ENCODE assay signal across 8 mouse cellular contexts in genomic region chr8:45885775-45886174, GRCm38 (mm10). TPM values are rescaled to one million over a fixed set of nuclear protein-coding genes. Genes with fewer than 3 reads are reported as not detected.
DNase-seq lines count a peak whose midpoint lies in the region; ATAC-seq and TF ChIP-seq lines count a peak whose summit lies in the region.

No protein-coding gene starts in this region.

- WGBS in kidney, embryonic 15.5 days = 35% methylated on average over 2 of the region's 2 CpGs
- WGBS in kidney, adult 2 months = 43% methylated on average over 2 of the region's 2 CpGs
- 45% methylated on average over 2 of the region's 2 CpGs for WGBS in forebrain, embryonic 14.5 days
- 30% methylated on average over 2 of the region's 2 CpGs for WGBS in limb, embryonic 12.5 days
- 49% methylated on average over 2 of the region's 2 CpGs for WGBS in neural tube, embryonic 14.5 days

- peaks cover 14% of the 10 kb centered on the region for H3K4me1 ChIP-seq in kidney, embryonic 15.5 days
- 0 out of 2 replicates have a peak, but pooled peaks cover 3% of the 10 kb centered on the region for H3K4me1 ChIP-seq in kidney, adult 2 months (ENCODE audit: control insufficient read depth, insufficient read depth, low read length)
- H3K4me1 ChIP-seq in forebrain, embryonic 14.5 days (ENCODE audit: control insufficient read depth, insufficient read depth, low read length) = peaks cover 9% of the 10 kb centered on the region
- peaks cover 19% of the 10 kb centered on the region for H3K4me1 ChIP-seq in limb, embryonic 12.5 days (replicated peaks)
- peaks cover 15% of the 10 kb centered on the region for H3K4me1 ChIP-seq in neural tube, embryonic 14.5 days (ENCODE audit: control insufficient read depth, insufficient read depth, low read length)

- no peak overlapping the region for H3K9ac ChIP-seq in kidney, embryonic 15.5 days
- H3K9ac ChIP-seq in forebrain, embryonic 14.5 days (ENCODE audit: low read length) = peak overlapping the region; percentile 41
- peak overlapping the region; percentile 50; the same call in 1 of the 2 replicates for H3K9ac ChIP-seq in limb, embryonic 12.5 days (replicated peaks)
- no peak overlapping the region for H3K9ac ChIP-seq in neural tube, embryonic 14.5 days (replicated peaks; ENCODE audit: low read depth, low read length)

- H3K4me2 ChIP-seq in kidney, embryonic 15.5 days = peak overlapping the region; percentile 63
- H3K4me2 ChIP-seq in forebrain, embryonic 14.5 days (ENCODE audit: low read length) = peak overlapping the region; percentile 77
- peak overlapping the region; percentile 88 for H3K4me2 ChIP-seq in limb, embryonic 12.5 days
- H3K4me2 ChIP-seq in neural tube, embryonic 14.5 days (ENCODE audit: low read depth, low read length) = peak overlapping the region; percentile 72

- peak overlapping the region; percentile 36 for H3K4me3 ChIP-seq in kidney, embryonic 15.5 days (replicated peaks)
- H3K4me3 ChIP-seq in kidney, adult 2 months (ENCODE audit: insufficient read depth, low read depth, low read length) = no peak overlapping the region
- peak overlapping the region; percentile 33; the same call in 1 of the 2 replicates for H3K4me3 ChIP-seq in forebrain, embryonic 14.5 days (ENCODE audit: low read depth, low read length)
- H3K4me3 ChIP-seq in limb, embryonic 12.5 days (replicated peaks) = peak overlapping the region; percentile 42
- peak overlapping the region; percentile 28 for H3K4me3 ChIP-seq in neural tube, embryonic 14.5 days (ENCODE audit: low read depth, low read length)

- no peaks in the 10 kb centered on the region for H3K9me3 ChIP-seq in kidney, embryonic 15.5 days (replicated peaks)
- H3K9me3 ChIP-seq in forebrain, embryonic 14.5 days (replicated peaks; ENCODE audit: control insufficient read depth, low read length) = no peaks in the 10 kb centered on the region
- H3K9me3 ChIP-seq in limb, embryonic 12.5 days = no peaks in the 10 kb centered on the region
- no peaks in the 10 kb centered on the region for H3K9me3 ChIP-seq in neural tube, embryonic 14.5 days (ENCODE audit: control insufficient read depth, low read length)

- no peak for TF ChIP-seq POLR2A in kidney, adult 2 months (IDR thresholded peaks at IDR 0.05; ENCODE audit: low read depth, low read length)

- TF ChIP-seq CTCF in kidney, adult 2 months (conservative IDR thresholded peaks at IDR 0.05; ENCODE audit: insufficient read depth, insufficient read length, low read depth, low read length) = no peak

- no peaks in the 10 kb centered on the region for H3K36me3 ChIP-seq in kidney, embryonic 15.5 days
- no peaks in the 10 kb centered on the region for H3K36me3 ChIP-seq in kidney, adult 2 months (ENCODE audit: control insufficient read depth, insufficient read depth, low read length)
- no peaks in the 10 kb centered on the region for H3K36me3 ChIP-seq in forebrain, embryonic 14.5 days (ENCODE audit: control insufficient read depth, insufficient read depth, low read length)
- H3K36me3 ChIP-seq in limb, embryonic 12.5 days = no peaks in the 10 kb centered on the region
- H3K36me3 ChIP-seq in neural tube, embryonic 14.5 days (ENCODE audit: control insufficient read depth, insufficient read depth, low read length) = no peaks in the 10 kb centered on the region

- 0 out of 2 replicates have a peak overlapping the region, but pooled peaks have one; percentile 18 for H3K27ac ChIP-seq in kidney, embryonic 15.5 days
- no peak overlapping the region for H3K27ac ChIP-seq in kidney, adult 2 months (ENCODE audit: insufficient read depth, low read depth, low read length)
- no peak overlapping the region for H3K27ac ChIP-seq in forebrain, embryonic 14.5 days (ENCODE audit: low read depth, low read length)
- H3K27ac ChIP-seq in limb, embryonic 12.5 days = 0 out of 2 replicates have a peak overlapping the region, but pooled peaks have one; percentile 41
- no peak overlapping the region for H3K27ac ChIP-seq in neural tube, embryonic 14.5 days (ENCODE audit: low read depth, low read length)

- no peak for ATAC-seq in kidney, embryonic 15.5 days (replicated peaks; ENCODE audit: low FRiP score)
- ATAC-seq in forebrain, embryonic 14.5 days = peak; percentile 32
- ATAC-seq in limb, embryonic 12.5 days (ENCODE audit: insufficient number of reproducible peaks, insufficient read depth, low FRiP score, low TSS enrichment, low read depth) = no peak
- peak; percentile 55 for ATAC-seq in neural tube, embryonic 14.5 days (ENCODE audit: low read depth)

- H3K27me3 ChIP-seq in kidney, embryonic 15.5 days = peaks cover 6% of the 10 kb centered on the region; the same call in 1 of the 2 replicates
- no peaks in the 10 kb centered on the region for H3K27me3 ChIP-seq in kidney, adult 2 months (replicated peaks; ENCODE audit: control insufficient read depth, insufficient read depth, low read length)
- no peaks in the 10 kb centered on the region for H3K27me3 ChIP-seq in forebrain, embryonic 14.5 days (replicated peaks; ENCODE audit: control insufficient read depth, insufficient read depth, low read length)
- H3K27me3 ChIP-seq in limb, embryonic 12.5 days = 0 out of 2 replicates have a peak, but pooled peaks cover 11% of the 10 kb centered on the region
- H3K27me3 ChIP-seq in neural tube, embryonic 14.5 days (ENCODE audit: control insufficient read depth, insufficient read depth, low read length) = no peaks in the 10 kb centered on the region

- DNase-seq in kidney, adult 2 months = no peak
- DNase-seq in forebrain, embryonic 14.5 days (ENCODE audit: low spot score) = no peak
- DNase-seq in right cerebral cortex, postnatal 14 days = no peak
- DNase-seq in adrenal gland, postnatal 25 days = no peak
- DNase-seq in yolk sac, embryonic 10.5 days (ENCODE audit: low spot score) = no peak

RNA-seq across cellular contexts. Expression of gene Pdlim3, which starts 0.5 kb away (rescaled TPM):
- polyA plus RNA-seq in kidney, embryonic 15.5 days (2015; fragmentation: Nextera tagmentation; extraction: Ambion mirVana) = 13.2 and 23.7 TPM in 2 replicates
- 5.7 and 10.5 TPM in 2 replicates for polyA plus RNA-seq in kidney, adult 2 months (2012; rRNA removed)
- 8.2 and 9.0 TPM in 2 replicates for polyA plus RNA-seq in forebrain, embryonic 14.5 days (2014; fragmentation: Nextera tagmentation; extraction: Ambion mirVana)
- polyA plus RNA-seq in limb, embryonic 12.5 days (2016; fragmentation: Nextera tagmentation; extraction: Ambion mirVana) = 17.9 and 22.7 TPM in 2 replicates
- polyA plus RNA-seq in neural tube, embryonic 14.5 days (2014; fragmentation: Nextera tagmentation; extraction: Ambion mirVana) = 8.1 and 8.6 TPM in 2 replicates
- total RNA-seq in adrenal gland, postnatal 25 days (2021) = 1.4 and 1.9 TPM in 2 replicates

RNA-seq across cellular contexts. Expression of gene Ccdc110, which starts 48.6 kb away (rescaled TPM):
- polyA plus RNA-seq in kidney, embryonic 15.5 days (2015; fragmentation: Nextera tagmentation; extraction: Ambion mirVana) = not detected in 2 replicates
- not detected in 2 replicates for polyA plus RNA-seq in kidney, adult 2 months (2012; rRNA removed)
- 0.17 and 0.27 TPM in 2 replicates for polyA plus RNA-seq in forebrain, embryonic 14.5 days (2014; fragmentation: Nextera tagmentation; extraction: Ambion mirVana)
- 0.14 TPM in 1 of 2 replicates, not detected in the other for polyA plus RNA-seq in limb, embryonic 12.5 days (2016; fragmentation: Nextera tagmentation; extraction: Ambion mirVana)
- polyA plus RNA-seq in neural tube, embryonic 14.5 days (2014; fragmentation: Nextera tagmentation; extraction: Ambion mirVana) = 0.24 TPM in 1 of 2 replicates, not detected in the other
- total RNA-seq in adrenal gland, postnatal 25 days (2021) = not detected in 2 replicates

Comparison
In these comparisons a context has a peak if more than half of its experiments do, and no peak if none do; other contexts are left out.
1. H3K27ac ChIP-seq: peak in kidney, embryonic 15.5 days (single experiment) and limb, embryonic 12.5 days (single experiment); none in kidney, adult 2 months (single experiment), forebrain, embryonic 14.5 days (single experiment) and neural tube, embryonic 14.5 days (single experiment).
2. ATAC-seq: peak in forebrain, embryonic 14.5 days (single experiment) and neural tube, embryonic 14.5 days (single experiment); none in kidney, embryonic 15.5 days (single experiment) and limb, embryonic 12.5 days (single experiment).
3. H3K9ac ChIP-seq: peak in forebrain, embryonic 14.5 days (single experiment) and limb, embryonic 12.5 days (single experiment); none in kidney, embryonic 15.5 days (single experiment) and neural tube, embryonic 14.5 days (single experiment).
4. Peak in every context shown above with its lines, with median percentiles within 50 percentile points of each other: H3K4me2 ChIP-seq.